Mouse (Mus musculus) cerebellum, adult 2 months (tissue): ENCODE measurements around the gene Tmem198.

Source experiments
- CTCF ChIP-seq: fragments of 200-500 bp; IDR thresholded peaks from 2 replicates; pipeline ENCODE4 v1.5.1; 2011; ENCODE audit warnings: low read depth, mild to moderate bottlenecking, control low read depth, low read length, moderate library complexity, borderline replicate concordance; ENCODE audit not compliant: insufficient read depth
- POLR2A ChIP-seq: fragments of 200-500 bp; IDR thresholded peaks from 2 replicates; pipeline ENCODE4 v1.6.1; 2011; ENCODE audit warnings: low read length, control low read depth, borderline replicate concordance; ENCODE audit not compliant: insufficient read depth

DNA sequence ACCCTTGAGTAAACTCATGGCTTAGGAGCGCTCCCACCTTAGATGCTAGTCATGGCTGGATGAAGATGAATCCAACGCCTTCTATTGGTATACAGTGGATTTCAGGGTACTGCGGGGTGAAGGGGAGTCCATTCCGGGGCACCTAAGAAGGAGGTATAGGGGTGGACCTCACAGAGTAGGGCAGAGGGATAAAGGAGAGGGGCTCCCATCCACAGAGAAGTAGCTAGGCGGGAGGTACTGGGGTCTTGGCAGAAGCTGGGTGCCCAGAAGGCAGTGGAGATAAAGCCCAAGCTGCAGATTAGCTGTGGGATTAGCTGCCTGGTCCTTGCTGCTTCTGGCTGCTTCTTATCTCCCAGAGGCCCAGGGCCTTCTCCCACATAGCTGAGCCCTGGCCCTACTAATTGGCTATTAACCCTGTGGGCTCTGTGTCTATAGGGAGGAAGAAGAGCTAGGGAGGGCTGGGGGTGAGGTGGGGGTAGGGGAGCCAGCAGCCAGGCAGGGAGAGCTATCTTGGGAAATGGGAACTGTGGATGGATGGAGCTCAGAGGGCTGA is 15.6 kb upstream of the Tmem198 start:
- TF ChIP-seq CTCF, result no peak
- no peak for TF ChIP-seq POLR2A
